Mouse (Mus musculus) testis, postnatal 10 days (tissue): ENCODE data around the gene Lysmd2.
"Not testable (repeated sequence)": the region's sequence is repeated elsewhere in the genome, so short reads cannot be mapped to it uniquely, and the experiment has no call there.

Experiments used
- DNase-seq: peaks from one replicate; pipeline ENCODE4 v3.0.0; 2021; ENCODE audit warnings: low spot score

The Lysmd2 gene

DNA sequence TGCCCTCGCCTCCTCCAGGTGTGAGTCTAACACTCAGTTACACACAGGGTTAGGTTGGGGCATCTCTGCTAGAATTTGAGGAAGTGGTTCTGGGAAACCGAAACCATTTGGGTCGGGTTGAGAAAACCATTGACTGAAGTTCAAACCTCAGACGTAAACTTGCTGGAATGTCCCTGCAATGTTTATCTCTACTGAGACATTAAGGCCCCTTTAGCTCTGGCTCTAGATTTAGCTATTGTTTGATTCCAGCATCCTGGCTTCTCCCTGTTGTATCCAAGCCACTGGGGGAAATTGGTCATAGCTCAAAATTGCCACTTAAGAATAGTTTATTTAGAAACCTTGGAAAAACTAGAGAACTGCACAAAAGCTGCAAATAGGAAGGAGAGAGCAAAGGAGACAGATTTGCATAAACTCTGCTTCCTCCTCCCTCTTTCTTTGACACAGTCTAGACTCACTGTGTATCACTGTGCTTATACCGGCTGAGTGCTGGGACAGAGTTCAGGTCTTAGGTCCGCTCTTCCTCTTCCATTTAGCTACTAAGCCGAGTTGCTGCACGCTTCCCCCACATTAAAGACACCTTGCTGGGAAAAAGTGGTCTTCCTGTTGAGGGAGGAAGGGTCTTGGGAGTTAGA, 5.4 kb downstream of the Lysmd2 start:
- DNase-seq: no peak

GRCm38 (mm10) chr9:75632111-75632510, 6.6 kb downstream of the Lysmd2 start:
- DNase-seq: no peak

- DNase-seq: peak; percentile 52
Measured at GRCm38 (mm10) chr9:75632902-75633301, 7.4 kb downstream of the Lysmd2 start.

DNA sequence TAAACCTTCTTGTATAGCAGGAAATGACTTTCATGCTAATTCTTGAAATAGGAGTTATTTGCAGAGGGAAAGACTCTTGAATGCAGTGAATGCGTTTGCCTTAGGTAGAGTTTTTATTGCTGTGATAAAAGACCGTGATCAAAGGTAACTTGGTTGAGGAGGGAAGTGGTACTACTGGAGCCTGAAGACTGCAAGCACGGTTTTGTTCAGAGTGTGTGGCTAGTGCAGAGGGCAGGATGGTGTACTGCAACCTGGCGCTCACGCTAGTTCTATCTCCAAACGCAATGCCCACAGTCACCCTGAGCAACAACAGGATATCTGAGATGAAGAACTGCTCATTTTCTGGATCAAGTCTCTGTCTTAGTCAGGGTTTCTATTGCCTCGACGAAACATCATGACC, 8.1 kb downstream of the Lysmd2 start:
- DNase-seq: no peak

GRCm38 (mm10) chr9:75634226-75634625, 8.7 kb downstream of the Lysmd2 start:
- no peak for DNase-seq

- no peak for DNase-seq
Measured at GRCm38 (mm10) chr9:75645405-75645804, 19.9 kb downstream of the Lysmd2 start.

DNA sequence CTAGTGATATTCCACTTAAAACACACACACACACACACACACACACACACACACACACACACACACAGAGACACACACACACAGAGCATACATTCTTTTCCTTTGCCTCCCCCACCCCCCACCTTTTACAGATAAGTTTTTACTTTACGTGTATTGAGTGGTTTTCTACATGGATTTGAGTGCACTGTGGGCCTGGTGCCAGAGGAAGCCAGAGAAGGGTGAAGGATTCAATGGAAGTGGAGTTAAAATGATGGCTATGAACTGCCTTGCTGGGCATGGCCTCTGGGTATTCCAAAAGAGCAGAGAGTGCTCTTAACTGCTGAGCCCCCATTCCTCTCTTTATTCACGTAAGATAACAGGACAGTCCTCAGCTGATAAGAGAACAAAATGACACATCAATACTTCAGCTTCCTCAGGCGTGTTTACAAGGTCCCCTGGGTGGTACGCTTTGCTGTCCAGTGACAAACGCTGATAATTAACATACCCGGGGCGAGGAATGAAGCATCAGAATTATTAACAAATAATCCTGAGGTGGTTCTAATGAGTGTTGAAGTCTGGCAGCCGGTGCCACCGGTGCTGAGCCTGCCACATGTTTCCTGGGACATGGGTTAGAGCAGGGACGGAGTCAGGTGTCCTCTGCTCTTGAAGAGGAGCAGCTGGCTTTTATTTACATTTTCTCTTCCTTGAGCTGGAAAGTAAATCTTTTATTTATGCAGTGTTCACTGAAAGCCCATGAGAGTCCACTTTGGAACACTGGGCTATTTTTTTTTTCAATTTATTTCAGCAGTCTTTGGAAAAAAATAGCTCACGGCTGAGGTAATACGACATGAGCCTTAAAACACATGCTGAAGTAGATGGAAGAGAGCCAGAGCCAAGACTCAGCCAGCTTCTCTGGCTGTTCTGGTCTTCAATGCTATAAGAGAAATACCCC, 28.7 kb downstream of the Lysmd2 start:
- no peak for DNase-seq

DNA sequence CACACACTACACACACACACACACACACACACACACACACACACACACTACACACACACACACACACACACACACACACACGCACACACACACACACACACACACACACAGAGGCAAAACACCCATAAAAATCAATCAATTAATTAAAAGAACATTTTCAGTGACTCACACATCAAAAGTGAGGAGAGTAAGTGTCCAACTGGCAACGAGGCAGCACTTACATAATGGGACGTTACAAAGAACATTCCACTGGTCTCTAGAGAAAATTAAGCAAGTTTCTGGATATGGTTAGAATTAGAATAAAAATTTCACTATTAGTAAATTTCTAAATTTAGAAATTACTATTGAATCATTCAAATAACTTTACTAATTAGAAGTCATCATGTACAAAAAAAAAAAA, 30.9 kb downstream of the Lysmd2 start:
- not testable (repeated sequence) for DNase-seq

DNA sequence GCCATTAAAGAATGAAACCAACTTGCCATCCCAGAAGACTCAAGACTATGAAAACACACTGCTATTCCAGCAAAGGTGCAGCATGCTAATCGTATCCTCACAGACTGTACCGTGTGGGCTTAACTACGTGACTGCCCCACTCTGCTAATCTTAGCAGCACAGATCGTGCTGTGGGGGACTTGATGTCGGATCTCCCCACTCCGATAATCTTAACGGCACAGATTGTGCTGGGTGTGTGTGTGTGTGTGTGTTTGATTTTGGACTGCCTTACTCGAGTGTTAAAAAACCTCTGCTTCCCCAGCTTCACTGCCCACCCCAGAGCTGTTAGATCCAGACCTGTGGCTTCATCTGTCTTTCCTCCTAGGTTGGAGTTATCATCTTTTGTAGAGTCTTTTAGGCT, 35.4 kb downstream of the Lysmd2 start:
- DNase-seq: no peak

DNA sequence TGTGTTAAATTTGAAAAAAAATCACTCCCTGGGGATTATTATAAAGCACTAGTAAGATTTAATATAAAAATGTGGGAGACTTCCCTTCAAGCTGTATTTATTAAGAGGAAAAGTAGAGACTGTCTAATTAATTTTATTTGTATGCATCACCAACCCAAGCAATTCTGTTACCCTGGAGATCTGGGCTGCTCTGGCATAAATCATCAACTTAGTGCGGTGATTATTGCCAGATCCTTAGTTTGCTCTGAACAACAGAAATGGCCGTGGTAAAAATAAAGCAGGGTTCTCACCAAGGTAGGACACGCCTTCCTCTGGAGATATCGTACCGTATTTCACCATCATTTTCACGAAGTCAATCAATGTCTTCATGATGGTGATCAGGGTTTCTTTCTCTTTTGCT, 39.8 kb downstream of the Lysmd2 start:
- no peak for DNase-seq

GRCm38 (mm10) chr9:75666612-75667011, 41.1 kb downstream of the Lysmd2 start:
- DNase-seq: no peak

- no peak for DNase-seq
Measured at GRCm38 (mm10) chr9:75672769-75673168, 47.2 kb downstream of the Lysmd2 start.

DNA sequence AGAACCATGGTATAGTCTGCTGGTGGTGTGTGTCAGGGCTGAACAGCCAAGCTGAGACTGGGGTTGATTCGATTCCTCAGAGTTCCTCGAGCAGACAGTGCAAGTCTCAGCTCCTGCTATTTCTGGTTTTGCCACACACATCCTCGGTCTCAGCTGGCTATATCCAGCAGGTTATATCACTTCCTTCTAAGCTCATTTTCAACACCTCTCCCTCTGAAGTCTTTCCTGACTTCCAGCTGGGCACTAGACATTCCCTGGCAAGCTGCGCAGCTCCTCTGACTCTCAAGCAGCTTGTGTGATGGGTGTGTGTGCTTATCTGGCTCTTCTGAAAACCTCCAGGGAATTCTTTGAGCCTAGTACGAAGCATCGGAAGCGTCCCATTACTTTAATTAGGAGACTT, 50.7 kb downstream of the Lysmd2 start:
- no peak for DNase-seq

- no peak for DNase-seq
Measured at GRCm38 (mm10) chr9:75678341-75678740, 52.8 kb downstream of the Lysmd2 start.

DNA sequence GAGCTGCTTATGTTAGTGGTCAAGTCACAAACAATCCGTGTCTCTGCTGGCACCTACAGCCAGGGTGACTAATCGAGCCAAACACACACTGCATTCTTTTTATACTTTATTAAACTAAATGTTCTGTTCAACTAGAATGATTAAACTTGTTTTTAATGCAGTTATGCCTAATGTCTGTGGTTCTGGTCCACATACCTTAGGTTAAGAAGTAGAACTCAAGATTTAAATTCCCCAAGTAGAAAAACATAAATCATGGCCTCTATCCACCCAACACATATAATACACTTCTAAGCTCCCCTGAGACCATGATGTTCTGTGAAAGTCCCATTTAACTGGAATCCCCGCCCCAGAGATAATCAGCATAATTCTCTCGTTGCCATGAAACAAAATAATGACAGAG, 54.1 kb downstream of the Lysmd2 start:
- no peak for DNase-seq

DNA sequence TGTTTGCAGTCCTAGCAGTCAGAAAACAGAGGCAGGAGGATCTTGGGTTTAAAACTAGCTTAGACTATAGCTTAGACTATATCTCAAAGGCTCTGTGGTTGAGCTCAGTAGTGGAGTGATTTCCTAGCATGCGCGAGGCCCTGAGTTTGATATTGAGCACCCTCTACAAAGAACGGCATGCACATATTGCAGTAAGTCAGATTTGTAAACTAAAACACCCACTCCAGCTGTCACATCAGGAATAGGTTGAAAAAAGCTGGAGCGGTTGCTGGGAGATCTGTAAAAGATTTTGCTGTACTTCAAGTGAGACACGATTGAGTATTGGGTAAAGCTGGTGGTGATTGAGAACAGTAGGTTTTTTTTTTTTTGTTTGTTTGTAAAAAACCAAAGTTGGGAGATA, 55.1 kb downstream of the Lysmd2 start:
- DNase-seq: no peak

- peak; percentile 83 for DNase-seq
Measured at GRCm38 (mm10) chr9:75683426-75684191, 58.1 kb downstream of the Lysmd2 start, which contains the start of gene Scg3. Gene Scg3, minus strand, starts transcription at chr9:75684056.

DNA sequence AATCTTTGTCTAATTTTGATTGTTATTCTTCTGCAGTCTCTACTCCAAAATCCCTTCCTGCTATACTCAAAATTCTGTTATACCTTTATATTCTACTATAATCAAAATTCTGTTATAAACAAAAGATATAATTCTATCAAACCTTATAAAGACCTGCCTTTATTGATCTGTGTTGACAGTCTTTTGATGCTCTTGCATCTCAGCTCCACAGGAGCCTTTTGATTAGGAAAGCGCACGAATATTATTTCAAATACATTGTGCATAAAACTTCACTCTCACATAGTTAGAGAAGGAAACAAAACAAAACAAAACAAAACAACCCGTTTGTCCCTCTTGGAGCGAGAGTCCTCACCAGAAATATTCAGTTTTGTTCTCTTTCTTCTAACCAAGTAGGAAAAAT, 58.8 kb downstream of the Lysmd2 start:
- no peak for DNase-seq

DNA sequence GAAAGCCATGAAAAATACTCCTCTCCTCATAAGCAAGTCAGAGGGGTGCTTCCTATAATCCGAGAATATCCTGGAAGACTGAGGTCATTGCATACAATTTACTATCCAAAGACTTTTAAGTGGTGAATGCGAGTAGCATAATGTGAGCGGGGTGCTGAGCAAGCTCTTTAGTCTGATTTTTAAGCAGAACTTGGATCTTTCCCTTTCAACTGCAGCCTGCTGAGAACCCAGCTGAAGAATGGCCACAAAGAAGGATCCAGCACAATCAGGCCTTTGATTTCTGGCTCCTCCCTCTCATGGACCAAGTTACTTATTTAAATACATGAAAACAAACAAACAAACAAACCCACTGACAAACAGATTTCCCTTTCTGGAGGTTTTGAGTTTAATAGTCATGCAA, 59.2 kb downstream of the Lysmd2 start:
- no peak for DNase-seq
